Mouse (Mus musculus) embryonic facial prominence, embryonic 13.5 days (tissue): Measurements from ENCODE around the gene Zranb1. TPM values are rescaled to one million over a fixed set of nuclear protein-coding genes. Genes with fewer than 3 reads are reported as not detected.

Experiments
- ATAC-seq: fragments of 200-750 bp; cut with Nextera tagmentation; 2 replicates; pipeline ENCODE4 v1.8.0; 2017; ENCODE audit warnings: low read depth; ENCODE audit not compliant: insufficient number of reproducible peaks, insufficient read depth, low FRiP score, low TSS enrichment
- H3K27ac ChIP-seq: fragments of 300-500 bp; sonication (generic); 2 replicates; pipeline ENCODE4 v1.5.1; 2015; ENCODE audit warnings: moderate library complexity, mild to moderate bottlenecking, inconsistent platforms
- H3K27me3 ChIP-seq: fragments of 300-500 bp; sonication (generic); 2 replicates; pipeline ENCODE4 v1.6.1; 2015; ENCODE audit warnings: mild to moderate bottlenecking, inconsistent platforms
- H3K36me3 ChIP-seq: fragments of 300-500 bp; sonication (generic); 2 replicates; pipeline ENCODE4 v1.6.1; 2015; ENCODE audit warnings: mild to moderate bottlenecking, inconsistent platforms
- H3K4me1 ChIP-seq: fragments of 300-500 bp; sonication (generic); 2 replicates; pipeline ENCODE4 v1.6.1; 2015; ENCODE audit warnings: inconsistent platforms
- H3K4me2 ChIP-seq: fragments of 300-500 bp; sonication (generic); 2 replicates; pipeline ENCODE4 v1.6.1; 2015; ENCODE audit warnings: moderate library complexity, mild to moderate bottlenecking, inconsistent platforms
- H3K4me3 ChIP-seq: fragments of 300-500 bp; sonication (generic); 2 replicates; pipeline ENCODE4 v1.5.1; 2015; ENCODE audit warnings: mild to moderate bottlenecking, inconsistent platforms
- H3K9ac ChIP-seq: fragments of 300-500 bp; sonication (generic); 2 replicates; pipeline ENCODE4 v1.6.1; 2015; ENCODE audit warnings: mild to moderate bottlenecking, inconsistent platforms
- H3K9me3 ChIP-seq: fragments of 300-500 bp; sonication (generic); 2 replicates; pipeline ENCODE4 v1.6.1; 2016; ENCODE audit warnings: inconsistent platforms
- WGBS: fragments of 180-500 bp; shearing (Covaris S2); methylation state at CpG from one replicate; pipeline ENCODE4 v1.1.7; 2015; ENCODE audit warnings: mixed read lengths; 5-methylcytosine and 5-hydroxymethylcytosine counted together
- polyA plus RNA-seq: library from polyadenylated mRNA; unstranded; fragments of >200 nt; fragmentation: Nextera tagmentation; extraction: Ambion mirVana; gene quantifications from 2 replicates; pipeline ENCODE4 v1.2.1, GENCODE M21; 2015

Gene Zranb1
- polyA plus RNA-seq, 1 experiment from 2014 or later = 14.2 TPM

DNA sequence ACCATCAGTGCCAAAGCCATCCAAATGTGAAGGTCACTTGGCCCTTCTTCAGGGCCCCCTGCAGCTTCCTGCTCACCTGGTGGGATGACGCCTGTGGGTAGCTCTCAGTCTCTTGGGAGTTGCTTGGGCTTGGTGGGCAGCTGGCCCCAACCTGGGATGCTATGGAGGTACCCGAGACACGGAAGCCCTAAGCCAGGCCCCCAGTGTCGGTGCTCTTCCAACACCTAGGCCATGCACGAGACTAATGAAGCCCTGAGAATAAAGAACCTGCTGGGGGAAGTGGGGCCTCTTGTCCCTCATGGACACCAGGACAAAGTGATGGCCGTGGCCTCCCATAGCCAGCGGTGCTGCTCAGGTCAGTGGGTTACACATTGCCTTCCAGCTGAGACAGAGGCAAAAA lies 88.0 kb downstream of the Zranb1 start:
- H3K9ac ChIP-seq = no peak overlapping the region
- no peak overlapping the region for H3K4me2 ChIP-seq
- 85% methylated on average over 7 of the region's 7 CpGs for WGBS
- H3K4me1 ChIP-seq = peaks cover 71% of the 10 kb centered on the region
- H3K27me3 ChIP-seq = no peaks in the 10 kb centered on the region
- peak overlapping the region; percentile 13; the same call in 1 of the 2 replicates for H3K27ac ChIP-seq
- ATAC-seq = no peak
- no peaks in the 10 kb centered on the region for H3K9me3 ChIP-seq
- H3K36me3 ChIP-seq = peaks cover 9% of the 10 kb centered on the region; the same call in 1 of the 2 replicates
- H3K4me3 ChIP-seq = no peak overlapping the region

DNA sequence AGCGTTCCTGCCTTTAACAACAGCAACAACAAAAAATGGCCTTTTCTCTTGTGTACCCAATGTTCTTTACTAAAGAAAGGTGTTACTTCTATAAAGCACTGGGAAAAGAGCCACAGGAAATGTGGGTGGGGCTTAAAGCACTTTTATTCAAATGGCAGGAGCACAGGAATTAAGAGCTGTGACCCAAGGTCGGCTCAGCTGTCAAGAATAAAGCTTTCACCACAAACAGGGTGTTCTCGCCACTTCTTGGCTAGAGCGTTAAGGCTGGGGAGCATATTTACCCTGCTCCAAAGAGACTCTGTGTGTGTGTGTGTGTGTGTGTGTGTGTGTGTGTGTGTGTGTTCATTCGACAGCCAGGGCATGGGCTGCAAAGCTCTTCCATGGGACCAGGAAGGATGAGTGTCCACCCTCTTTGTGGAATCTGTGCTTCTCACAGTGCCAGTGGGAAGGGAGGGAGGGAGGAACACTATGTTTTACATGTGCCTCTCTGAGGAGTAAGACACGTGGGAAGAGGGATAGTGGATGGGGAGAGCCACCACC lies 88.6 kb downstream of the Zranb1 start:
- no peak overlapping the region for H3K4me3 ChIP-seq
- H3K4me1 ChIP-seq = peaks cover 71% of the 10 kb centered on the region
- H3K4me2 ChIP-seq = no peak overlapping the region
- H3K9ac ChIP-seq = no peak overlapping the region
- H3K36me3 ChIP-seq = peaks cover 3% of the 10 kb centered on the region; the same call in 1 of the 2 replicates
- H3K27me3 ChIP-seq = no peaks in the 10 kb centered on the region
- H3K27ac ChIP-seq = no peak overlapping the region
- WGBS = 52% methylated on average over 6 of the region's 6 CpGs
- no peaks in the 10 kb centered on the region for H3K9me3 ChIP-seq
- ATAC-seq = no peak

DNA sequence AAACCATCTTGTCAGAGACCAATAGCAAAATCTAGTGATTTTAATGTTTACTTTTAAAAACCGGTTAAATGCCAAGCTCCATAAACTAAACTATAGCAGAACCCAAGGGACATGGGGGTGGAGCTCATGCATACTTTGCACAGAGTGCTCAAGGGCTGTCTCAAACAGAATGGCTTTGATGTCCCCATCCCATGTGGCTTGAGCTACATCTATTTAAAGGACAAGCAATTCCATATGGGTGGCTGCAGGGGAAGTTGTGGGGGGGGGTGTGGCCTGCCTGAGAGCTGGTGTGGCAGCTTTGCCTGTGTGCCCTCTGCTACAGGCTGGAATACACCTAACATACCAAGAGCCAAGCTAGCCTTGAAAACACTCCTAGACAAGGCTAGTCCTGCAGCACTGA lies 93.8 kb downstream of the Zranb1 start:
- no peak overlapping the region for H3K9ac ChIP-seq
- 23% methylated on average over 1 of the region's 1 CpGs for WGBS
- ATAC-seq = no peak
- peak overlapping the region; percentile 82 for H3K27ac ChIP-seq
- peaks cover 76% of the 10 kb centered on the region for H3K4me1 ChIP-seq
- H3K4me2 ChIP-seq = 0 out of 2 replicates have a peak overlapping the region, but pooled peaks have one; percentile 14
- H3K27me3 ChIP-seq = no peaks in the 10 kb centered on the region
- H3K36me3 ChIP-seq = no peaks in the 10 kb centered on the region
- no peaks in the 10 kb centered on the region for H3K9me3 ChIP-seq
- H3K4me3 ChIP-seq = no peak overlapping the region

DNA sequence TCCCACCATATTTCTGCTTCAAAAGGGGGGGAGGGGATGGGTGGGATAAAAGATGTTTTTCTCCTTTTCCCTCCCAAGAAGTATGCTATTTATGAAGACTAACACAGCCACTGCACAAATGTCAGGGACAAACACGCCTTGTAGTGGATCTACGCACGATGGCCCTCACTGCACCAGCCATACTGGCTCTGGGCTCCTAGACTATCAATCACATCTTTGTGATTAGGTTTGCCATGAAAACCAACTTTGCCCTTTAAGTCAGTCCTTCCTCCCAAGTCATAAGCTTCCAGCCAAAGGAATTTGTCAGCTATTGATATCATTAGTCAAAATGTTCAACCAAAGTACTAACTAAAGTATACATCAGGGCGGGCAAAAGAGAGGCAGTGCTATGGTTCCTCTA lies 97.0 kb downstream of the Zranb1 start:
- 87% methylated on average over 4 of the region's 4 CpGs for WGBS
- H3K9me3 ChIP-seq = no peaks in the 10 kb centered on the region
- H3K27me3 ChIP-seq = no peaks in the 10 kb centered on the region
- H3K9ac ChIP-seq = no peak overlapping the region
- H3K27ac ChIP-seq = no peak overlapping the region
- 0 out of 2 replicates have a peak, but pooled peaks cover 5% of the 10 kb centered on the region for H3K36me3 ChIP-seq
- no peak overlapping the region for H3K4me2 ChIP-seq
- no peak overlapping the region for H3K4me3 ChIP-seq
- ATAC-seq = no peak
- peaks cover 63% of the 10 kb centered on the region for H3K4me1 ChIP-seq

DNA sequence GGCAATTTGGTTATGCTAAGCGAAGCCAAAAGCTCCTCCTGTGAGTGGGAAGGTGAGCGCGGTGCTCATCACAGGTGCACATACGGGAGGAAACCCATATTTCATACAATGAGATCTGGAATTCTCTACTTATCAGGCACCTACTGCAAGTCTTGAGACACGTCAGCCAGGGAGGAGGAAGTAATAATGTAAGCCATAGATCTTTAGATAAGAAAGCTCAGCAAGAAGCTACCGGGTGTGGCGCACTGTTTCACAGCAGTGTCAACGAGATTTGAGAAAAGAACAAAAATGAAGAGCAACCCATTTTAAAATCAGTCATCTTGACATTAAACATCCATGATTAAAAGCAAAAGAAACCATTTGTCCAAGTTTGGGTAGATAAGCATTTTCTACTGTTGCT lies 98.1 kb downstream of the Zranb1 start:
- Histone ChIP-seq H3K27me3 (no peaks in the 10 kb centered on the region), H3K9ac (no peak overlapping the region), H3K4me1 (peaks cover 65% of the 10 kb centered on the region), H3K4me2 (no peak overlapping the region), H3K9me3 (no peaks in the 10 kb centered on the region), H3K4me3 (no peak overlapping the region), H3K27ac (no peak overlapping the region), H3K36me3 (0 out of 2 replicates have a peak, but pooled peaks cover 5% of the 10 kb centered on the region)
- 83% methylated on average over 8 of the region's 8 CpGs for WGBS
- ATAC-seq = no peak

DNA sequence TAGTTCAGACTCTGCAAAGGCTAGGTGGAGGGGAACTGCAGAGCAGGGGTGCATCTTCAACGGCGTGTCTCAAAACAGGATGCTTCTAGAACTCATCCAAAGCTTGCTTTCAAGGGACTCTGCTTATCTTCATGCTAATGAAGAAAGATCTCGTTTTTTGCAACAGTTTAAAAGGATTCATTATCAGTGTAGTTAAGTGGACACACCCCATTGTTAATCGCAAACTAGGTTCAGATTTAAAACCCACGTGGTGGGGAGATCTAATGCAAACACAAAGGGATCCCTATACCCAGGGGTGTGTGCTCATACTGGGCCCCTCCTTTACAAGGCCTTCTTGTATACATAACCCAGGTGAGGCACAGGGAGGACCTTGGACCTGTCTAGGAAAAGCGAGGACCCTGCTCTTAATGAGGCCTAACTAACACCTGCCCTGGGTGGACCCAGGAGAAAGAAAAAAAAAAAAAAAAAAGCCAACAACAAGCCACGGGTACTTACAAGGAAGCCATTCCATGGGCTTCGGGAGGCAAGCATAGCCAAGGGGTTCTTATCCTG lies 98.6 kb downstream of the Zranb1 start:
- Histone ChIP-seq H3K9ac (no peak overlapping the region), H3K27me3 (no peaks in the 10 kb centered on the region), H3K36me3 (0 out of 2 replicates have a peak, but pooled peaks cover 5% of the 10 kb centered on the region), H3K4me1 (peaks cover 65% of the 10 kb centered on the region), H3K27ac (no peak overlapping the region), H3K9me3 (no peaks in the 10 kb centered on the region), H3K4me3 (no peak overlapping the region), H3K4me2 (no peak overlapping the region)
- 78% methylated on average over 8 of the region's 8 CpGs for WGBS
- ATAC-seq = no peak

DNA sequence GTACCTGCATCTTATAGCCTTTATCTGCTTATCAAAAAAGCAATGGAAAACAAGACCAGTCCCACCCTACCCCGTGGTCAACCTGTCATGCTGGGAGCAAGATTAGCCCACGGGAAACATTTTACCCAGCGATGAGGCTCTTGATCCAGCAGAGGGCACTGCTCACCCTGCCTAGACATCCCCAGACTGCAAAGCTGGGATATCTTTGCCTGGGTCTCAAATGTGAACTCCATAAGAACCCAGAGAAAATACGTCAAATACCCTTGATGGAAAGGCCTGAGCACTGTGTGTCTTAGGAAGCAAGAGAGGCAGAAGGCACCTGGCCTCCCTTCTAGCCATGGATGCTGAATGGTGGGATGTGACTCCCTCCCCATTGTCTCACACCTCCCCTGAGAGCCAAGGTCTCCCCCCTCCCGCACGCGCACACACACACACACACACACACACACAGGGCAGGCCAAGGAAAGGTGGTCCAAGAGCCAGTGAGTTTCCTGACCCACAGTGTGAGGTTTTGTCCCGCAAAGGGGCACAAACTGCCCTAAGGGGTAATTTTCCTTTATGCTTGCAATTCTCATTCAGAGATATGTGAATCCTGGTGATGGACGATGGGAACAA lies 101.8 kb downstream of the Zranb1 start:
- Histone ChIP-seq H3K27ac (no peak overlapping the region), H3K9me3 (no peaks in the 10 kb centered on the region), H3K36me3 (0 out of 2 replicates have a peak, but pooled peaks cover 5% of the 10 kb centered on the region), H3K4me1 (peaks cover 66% of the 10 kb centered on the region), H3K9ac (no peak overlapping the region), H3K27me3 (no peaks in the 10 kb centered on the region), H3K4me2 (no peak overlapping the region), H3K4me3 (no peak overlapping the region)
- 30% methylated on average over 9 of the region's 9 CpGs for WGBS
- peak; percentile 53; the same call in 1 of the 2 replicates for ATAC-seq

DNA sequence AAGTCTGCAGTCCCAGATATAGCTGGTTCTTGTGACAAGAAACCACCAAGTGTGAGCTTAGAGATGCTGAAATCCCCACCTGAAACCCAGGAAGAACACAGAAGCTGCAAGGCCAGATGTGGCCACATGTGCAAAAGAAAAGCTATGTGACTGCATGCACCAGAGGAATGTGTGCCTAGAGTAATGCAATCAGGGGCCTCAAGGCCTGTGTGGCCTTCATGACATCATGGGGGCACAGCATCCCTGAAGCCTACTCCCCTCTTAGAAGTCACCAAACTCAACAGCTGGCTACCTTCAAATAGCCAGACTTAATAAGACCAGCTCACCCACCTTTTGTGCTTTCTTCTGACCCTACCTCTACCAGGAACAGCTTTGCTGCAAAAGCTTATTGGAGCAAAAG lies 105.0 kb downstream of the Zranb1 start:
- no peak overlapping the region for H3K9ac ChIP-seq
- no peak overlapping the region for H3K4me2 ChIP-seq
- H3K27ac ChIP-seq = no peak overlapping the region
- H3K4me1 ChIP-seq = peaks cover 80% of the 10 kb centered on the region
- 0 out of 2 replicates have a peak, but pooled peaks cover 5% of the 10 kb centered on the region for H3K36me3 ChIP-seq
- no peaks in the 10 kb centered on the region for H3K27me3 ChIP-seq
- H3K9me3 ChIP-seq = no peaks in the 10 kb centered on the region
- no peak overlapping the region for H3K4me3 ChIP-seq
- ATAC-seq = no peak

Other genes with a start within 250 kb of the Zranb1 start
- gene Fam53b, start 117.3 kb upstream of the Zranb1 start, polyA plus RNA-seq = 23.0 and 25.7 TPM in 2 replicates
- gene Eef1akmt2, start 78.5 kb upstream of the Zranb1 start, polyA plus RNA-seq = 80.0 and 80.1 TPM in 2 replicates
- gene Abraxas2, start 71.9 kb upstream of the Zranb1 start, polyA plus RNA-seq = 46.0 and 48.8 TPM in 2 replicates
- 174 and 195 TPM in 2 replicates for gene Fgfr2, start 192.2 kb downstream of the Zranb1 start, polyA plus RNA-seq
- 93.4 and 107 TPM in 2 replicates for gene Ctbp2, start 193.2 kb downstream of the Zranb1 start, polyA plus RNA-seq